Mouse (Mus musculus) G1E (cell line): ENCODE results near the gene Spag17.

Experiments
- CTCF ChIP-seq: IDR thresholded peaks from 2 replicates; pipeline ENCODE4 v1.5.1; 2012; ENCODE audit warnings: low read depth, low read length, inconsistent platforms, mixed read lengths
- GATA1 ChIP-seq: IDR thresholded peaks from 2 replicates; pipeline ENCODE4 v1.6.1; 2012; ENCODE audit warnings: borderline replicate concordance, low read length, inconsistent platforms, mixed read lengths
- GATA2 ChIP-seq: IDR thresholded peaks from 2 replicates; pipeline ENCODE4 v1.6.1; 2012; ENCODE audit warnings: low read depth, low read length, inconsistent platforms, borderline replicate concordance
- POLR2AphosphoS5 ChIP-seq: IDR thresholded peaks from 2 replicates; pipeline ENCODE4 v1.6.1; 2012; ENCODE audit warnings: low read depth, low read length, inconsistent platforms; ENCODE audit not compliant: insufficient replicate concordance
- TAL1 ChIP-seq: conservative IDR thresholded peaks from 2 replicates; pipeline ENCODE4 v1.6.1; 2012; ENCODE audit warnings: low read depth, low read length, inconsistent platforms, mixed read lengths

- TF ChIP-seq CTCF, result no peak
- TF ChIP-seq POLR2AphosphoS5, result no peak
- TF ChIP-seq GATA1, result no peak
- no peak for TF ChIP-seq TAL1
- TF ChIP-seq GATA2, result no peak
Measured at GRCm38 (mm10) chr3:99881498-99881897, 3.7 kb upstream of the Spag17 start.
